Mouse (Mus musculus): ENCODE results near the gene Mfap4.

The Mfap4 gene

DNA sequence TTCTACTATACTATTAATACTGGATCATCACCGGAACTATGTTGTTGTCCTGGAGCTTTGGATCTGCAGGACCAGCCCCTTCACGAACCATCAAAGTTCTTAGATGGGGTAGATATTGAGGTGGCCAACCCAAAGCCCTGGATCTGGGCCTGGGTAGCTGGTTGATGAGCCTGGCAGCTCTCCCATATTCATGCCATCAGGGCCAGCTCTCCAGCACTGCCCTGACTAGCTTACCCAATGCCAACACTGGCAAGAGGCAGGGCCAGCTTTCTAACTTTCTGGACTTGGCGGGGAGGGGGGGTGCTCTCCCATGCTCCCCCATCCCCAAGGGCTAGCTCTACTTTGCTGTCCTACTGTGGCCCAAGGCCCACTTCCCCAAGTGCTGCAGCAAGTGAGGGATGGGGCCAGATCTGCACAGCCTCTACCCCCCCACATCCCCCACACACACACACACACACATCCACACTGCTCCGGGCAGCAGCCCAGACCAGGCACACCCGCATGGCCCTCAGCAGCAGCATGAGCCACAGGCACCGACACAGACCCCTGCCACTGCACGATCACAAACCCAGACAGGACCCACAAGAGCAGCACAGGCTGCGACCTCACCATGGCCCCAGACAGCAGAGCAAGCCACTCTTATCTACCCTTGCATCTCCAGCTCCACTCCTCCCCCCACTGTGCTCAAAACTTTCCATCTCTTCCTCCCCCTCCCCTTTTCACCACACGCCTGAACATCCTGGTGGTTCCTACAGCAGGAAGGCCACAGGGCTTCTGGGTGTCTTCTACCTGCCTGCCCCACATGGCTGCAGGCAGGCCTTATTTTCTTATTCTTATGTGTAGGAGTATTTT lies 3.8 kb upstream of the Mfap4 start:
- no peak for DNase-seq (ENCODE audit: low spot score in 2 of 2)

DNA sequence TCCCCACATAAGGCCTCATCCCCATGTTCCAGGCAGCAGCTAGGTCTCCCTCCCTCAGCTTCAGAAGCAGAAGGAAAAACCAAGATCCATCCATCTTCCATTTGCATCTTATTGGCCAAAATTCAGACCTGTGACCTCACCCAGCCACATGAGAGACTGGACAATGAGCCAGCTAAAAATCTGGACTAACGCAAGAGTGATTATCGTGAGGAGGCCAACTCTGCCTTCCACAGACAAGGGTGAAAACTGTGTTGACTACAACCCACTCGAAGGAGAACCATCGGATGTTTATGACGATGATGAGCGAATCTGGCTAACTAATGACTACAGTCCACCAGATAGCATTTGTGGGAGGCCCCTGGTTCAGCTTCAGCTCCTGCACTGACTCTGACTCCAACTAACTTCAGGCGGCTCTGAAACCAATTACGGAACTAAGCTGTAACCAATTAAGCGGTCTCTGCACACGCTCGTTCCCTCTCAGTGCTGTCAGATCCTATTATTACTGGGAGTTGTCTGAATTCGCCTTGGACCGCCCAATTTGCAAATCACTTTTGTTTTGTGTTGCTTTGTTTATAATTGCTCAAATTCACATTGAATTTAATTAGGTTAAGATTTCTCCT lies 1.9 kb upstream of the Mfap4 start:
- DNase-seq (ENCODE audit: low spot score in 2 of 2): no peak

- no peak for DNase-seq (ENCODE audit: low spot score in 2 of 2)
These were observed 997 bp upstream of the Mfap4 start for GRCm38 (mm10) chr11:61484256-61484612.

DNA sequence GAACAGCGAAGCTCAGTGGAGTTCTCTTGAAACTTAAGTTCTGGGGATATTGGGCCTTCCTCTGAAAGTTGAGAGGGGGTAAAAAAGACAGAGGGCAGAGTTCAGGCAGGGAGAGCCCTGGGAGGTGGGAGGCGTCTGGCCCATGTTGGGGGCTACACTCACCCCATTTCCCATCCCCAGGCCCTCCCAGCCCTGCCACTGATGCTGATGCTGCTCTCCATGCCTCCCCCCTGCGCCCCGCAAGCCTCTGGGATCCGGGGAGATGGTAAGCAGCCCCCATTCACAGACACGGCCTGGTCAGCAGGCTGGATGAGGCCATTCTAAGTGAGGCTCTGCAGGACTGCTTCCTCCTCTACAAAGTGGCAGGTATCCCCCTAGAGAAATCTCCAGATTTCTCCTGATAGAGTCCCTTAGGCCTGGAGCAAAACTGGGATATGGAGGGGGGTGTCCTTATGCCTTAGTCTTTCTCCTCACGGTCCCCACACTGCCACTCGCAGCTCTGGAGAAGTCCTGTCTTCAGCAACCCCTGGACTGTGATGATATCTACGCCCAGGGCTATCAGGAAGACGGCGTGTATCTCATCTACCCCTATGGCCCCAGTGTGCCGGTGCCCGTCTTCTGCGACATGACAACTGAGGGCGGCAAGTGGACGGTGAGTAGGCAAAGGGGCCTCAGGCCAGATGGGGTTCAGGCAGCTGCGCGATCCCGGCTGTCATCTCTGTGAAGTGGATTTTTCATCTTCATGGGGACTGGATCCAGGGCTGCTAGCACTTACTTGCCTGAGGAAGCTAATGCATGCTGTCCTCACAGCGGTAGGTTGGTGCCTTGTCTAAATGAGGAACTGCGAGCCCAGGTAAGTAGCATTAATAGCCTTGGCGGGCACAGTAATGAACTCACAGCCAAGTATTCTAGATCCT lies 568 bp downstream of the Mfap4 start:
- no peak for DNase-seq (ENCODE audit: low spot score in 2 of 2)

DNA sequence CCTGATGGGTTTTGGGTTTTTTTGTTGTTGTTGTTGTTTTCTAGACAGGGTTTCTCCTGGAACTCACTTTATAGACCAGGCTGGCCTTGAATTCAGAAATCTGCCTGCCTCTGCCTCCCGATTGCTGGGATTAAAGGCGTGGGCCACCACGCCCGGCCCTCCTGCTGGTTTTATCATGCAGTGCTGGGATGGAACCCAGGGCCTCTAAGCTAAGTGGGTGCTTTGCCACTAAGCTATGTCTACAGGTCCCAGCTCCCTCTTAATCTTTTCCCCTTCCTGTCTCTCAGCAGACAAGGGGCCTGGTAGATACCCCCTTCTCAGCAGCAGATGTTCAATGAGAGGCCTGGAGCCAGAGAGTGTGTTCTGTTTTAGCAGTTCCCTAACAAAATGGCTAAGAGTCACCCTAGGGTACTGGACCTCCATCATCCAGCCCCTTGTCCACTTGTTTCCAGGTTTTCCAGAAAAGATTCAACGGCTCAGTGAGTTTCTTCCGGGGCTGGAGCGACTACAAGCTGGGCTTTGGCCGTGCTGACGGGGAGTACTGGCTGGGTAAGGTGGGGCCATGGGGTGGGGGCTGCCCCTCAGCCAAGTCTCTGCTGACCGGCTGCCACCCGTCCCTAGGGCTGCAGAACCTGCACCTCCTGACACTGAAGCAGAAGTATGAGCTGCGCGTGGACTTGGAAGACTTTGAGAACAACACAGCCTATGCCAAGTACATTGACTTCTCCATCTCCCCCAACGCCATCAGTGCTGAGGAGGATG lies 1.4 kb downstream of the Mfap4 start:
- DNase-seq (ENCODE audit: low spot score in 2 of 2): no peak

DNA sequence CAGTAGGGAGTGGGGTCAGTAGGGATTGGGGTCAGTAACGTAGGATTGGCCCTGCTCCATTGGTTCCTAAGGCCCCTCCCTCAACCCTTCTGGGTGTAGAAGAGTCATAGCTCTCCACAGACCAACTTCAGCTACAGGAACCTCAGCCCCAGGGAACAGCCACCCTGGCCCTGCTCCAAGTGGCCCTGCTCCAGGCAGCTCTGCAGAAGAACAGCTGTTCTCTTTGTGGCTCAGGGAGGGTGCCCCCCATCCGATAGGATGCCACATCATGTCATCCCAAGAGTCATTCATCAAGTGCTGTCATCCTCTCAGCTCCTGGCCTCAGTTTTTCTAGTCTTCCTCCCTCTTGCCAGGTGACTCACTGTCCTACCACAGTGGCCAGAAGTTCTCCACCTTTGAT lies 2.2 kb downstream of the Mfap4 start:
- DNase-seq (ENCODE audit: low spot score in 2 of 2): no peak

- DNase-seq (ENCODE audit: low spot score in 2 of 2): no peak
These were observed 2.7 kb downstream of the Mfap4 start for GRCm38 (mm10) chr11:61487936-61488335.

- no peak for DNase-seq (ENCODE audit: low spot score in 2 of 2)
These were observed 3.9 kb downstream of the Mfap4 start for GRCm38 (mm10) chr11:61489085-61489484.

- DNase-seq (ENCODE audit: low spot score in 2 of 2): no peak
These were observed 4.6 kb downstream of the Mfap4 start for GRCm38 (mm10) chr11:61489874-61490273.

DNA sequence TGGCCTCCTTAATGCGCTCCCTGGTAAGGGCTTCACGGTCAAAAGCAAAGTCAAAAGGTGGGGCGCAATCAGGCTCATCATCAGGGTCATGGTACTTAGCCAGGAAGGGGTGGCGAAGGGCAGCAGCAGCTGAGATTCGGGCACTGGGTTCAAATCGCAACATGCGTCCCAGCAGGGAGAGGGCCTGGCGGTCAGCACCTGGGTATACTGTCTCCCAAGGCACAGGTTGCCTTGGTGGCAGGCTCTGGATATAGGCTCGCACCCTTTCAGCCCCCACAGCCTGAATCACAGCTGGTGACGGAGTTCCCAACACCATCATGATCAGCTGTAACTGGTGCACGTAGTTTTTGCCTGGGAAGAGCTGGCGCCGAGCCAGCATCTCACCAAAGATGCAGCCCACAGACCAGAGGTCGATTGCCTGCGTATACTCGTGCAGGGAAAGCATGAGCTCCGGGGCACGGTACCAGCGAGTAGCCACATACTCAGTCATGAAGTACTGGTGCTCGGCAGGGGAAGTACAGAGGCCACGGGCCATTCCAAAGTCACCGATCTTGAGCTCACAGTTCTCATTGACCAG lies 5.8 kb downstream of the Mfap4 start:
- no peak for DNase-seq (ENCODE audit: low spot score in 2 of 2)

DNA sequence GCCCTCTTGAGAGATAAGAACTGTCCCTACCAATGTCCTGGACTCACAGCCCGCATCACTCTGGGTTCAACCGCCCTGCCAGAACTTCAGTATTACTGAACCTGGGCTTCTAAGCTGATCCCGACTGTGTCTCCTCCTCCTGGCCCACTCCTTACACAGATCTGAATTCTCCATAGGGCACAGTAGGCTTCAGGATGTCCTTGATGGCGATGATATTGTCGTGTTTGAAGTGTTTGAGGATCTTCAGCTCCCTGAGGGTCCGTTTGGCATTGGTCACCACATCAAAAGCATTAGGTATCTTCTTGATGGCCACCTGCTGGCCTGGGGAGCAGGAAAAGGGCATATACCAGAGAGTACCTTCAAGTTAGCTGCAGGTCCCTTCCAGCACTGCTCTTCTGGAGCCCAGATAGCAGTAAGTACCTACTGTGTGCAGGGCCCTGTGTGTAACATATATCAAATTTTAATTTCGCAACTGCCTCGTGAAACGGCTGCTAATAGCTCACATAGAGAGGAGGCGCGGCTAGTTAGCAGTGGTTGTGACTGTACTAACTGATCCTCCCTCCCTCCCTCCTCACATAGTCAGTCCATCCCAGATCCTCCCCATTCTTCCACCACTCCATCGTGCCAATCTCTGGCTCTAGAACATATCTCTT lies 7.6 kb downstream of the Mfap4 start:
- DNase-seq (ENCODE audit: low spot score in 2 of 2): no peak

DNA sequence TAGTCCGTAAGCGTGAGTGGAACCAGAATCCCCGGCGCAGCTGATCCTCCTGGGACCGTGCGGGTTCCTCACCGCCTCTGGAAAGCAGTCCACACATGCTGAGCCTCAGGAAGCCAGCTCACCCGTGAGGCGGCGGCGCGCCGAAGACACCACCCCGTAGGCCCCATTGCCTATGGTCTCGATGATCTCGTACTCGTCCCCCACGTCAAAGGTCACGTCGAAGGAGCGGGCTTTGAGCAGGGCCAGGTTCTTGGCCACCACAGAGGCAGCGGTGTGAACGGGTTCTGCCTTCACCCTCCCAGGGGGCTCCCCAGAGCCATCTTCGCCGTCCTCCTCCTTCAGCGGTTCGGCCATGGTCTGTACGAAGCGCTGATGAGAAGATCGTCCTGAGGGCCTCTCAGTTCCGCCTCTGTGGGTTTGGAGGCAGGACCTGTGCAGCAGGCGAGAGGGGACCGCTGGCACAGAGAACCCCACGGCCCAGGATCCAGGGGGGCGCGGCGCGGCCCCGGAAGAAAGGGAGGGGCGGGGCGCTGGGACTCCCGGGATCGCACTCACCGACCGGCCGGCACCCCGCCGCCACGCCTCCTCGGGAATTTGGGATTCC lies 8.4 kb downstream of the Mfap4 start:
- peak in 1 of 2 experiments; percentile 53 for DNase-seq (ENCODE audit: low spot score in 2 of 2)

- peak; percentile 94 to 95 for DNase-seq (ENCODE audit: low spot score in 2 of 2)
These were observed 9.1 kb downstream of the Mfap4 start, which contains the start of gene Mapk7 for GRCm38 (mm10) chr11:61494129-61494997. Gene Mapk7, minus strand, starts transcription at chr11:61494406.

- no peak for DNase-seq (ENCODE audit: low spot score in 2 of 2)
These were observed 10.3 kb downstream of the Mfap4 start for GRCm38 (mm10) chr11:61495528-61495927.

GRCm38 (mm10) chr11:61497490-61497889 lies 12.3 kb downstream of the Mfap4 start:
- no peak for DNase-seq (ENCODE audit: low spot score in 2 of 2)

DNA sequence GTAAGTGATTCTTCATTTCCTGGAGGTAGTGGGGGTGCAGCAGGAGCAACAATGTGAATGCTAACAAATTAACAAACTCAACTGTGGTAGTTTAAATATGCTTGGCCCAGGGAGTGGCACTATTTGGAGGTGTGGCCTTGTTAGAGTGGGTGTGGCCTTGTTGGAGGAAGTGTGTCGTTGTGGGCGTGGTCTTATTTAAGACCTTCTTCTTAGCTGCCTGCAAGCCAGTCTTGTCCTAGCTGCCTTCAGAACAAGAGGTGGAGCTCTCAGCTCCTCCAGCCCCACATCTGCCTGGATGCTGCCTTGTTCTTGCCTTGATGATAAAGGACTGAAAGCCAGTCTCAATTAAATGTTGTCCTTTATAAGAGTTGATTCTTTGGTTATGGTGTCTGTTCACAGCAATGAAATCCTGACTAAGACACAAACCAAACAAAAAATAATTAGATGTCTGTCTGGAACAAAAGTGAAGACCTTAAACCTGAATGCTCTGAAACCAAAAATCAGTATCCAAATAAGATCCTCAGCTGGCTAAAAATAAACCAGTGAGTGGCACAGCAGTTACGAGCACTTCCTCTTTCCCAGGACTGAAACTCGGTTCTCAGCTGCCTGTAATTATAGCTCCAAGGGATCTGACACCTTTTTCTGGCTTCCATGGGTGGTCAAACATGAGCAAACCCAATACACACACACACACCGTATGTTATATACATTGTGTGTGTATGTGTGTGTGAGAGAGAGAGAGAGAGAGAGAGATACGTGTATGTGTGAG lies 13.7 kb downstream of the Mfap4 start:
- DNase-seq (ENCODE audit: low spot score in 2 of 2): no peak

- DNase-seq (ENCODE audit: low spot score in 2 of 2): no peak
These were observed 18.7 kb downstream of the Mfap4 start for GRCm38 (mm10) chr11:61503933-61504332.

DNA sequence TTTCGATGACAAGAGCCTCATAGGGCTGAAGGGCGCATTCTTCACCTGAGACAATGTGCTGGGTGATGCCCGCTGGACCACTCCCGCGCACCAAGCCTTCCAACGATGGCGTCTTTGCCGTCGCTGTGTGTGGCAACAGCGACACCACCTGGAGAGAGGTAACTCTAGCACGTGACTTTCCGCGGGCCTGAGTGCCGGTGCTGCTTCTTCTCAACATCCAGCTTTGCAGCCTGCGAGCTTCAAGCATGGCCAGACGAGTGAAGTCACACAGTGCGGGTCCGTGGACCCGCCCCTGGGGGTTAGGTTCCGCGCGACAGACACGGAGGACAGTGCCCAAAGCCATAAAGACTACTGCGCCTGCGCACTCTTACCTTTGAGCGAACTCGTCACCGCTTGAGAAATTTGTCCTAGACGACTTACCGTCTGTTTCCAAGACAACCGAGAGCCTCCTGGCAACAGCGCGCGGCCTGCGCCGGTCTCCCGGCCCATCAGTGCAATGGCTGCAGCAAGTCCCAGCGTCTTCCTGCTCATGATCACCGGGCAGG lies 19.6 kb downstream of the Mfap4 start, which contains the start of gene B9d1:
TSS of gene B9d1 (plus strand) at position 432 of the 545 bp plus-strand sequence.
- peak; percentile 99 to 100 for DNase-seq (ENCODE audit: low spot score in 2 of 2)

All from frontal cortex, postnatal 36 days (tissue).